In the genomic region with DNA sequence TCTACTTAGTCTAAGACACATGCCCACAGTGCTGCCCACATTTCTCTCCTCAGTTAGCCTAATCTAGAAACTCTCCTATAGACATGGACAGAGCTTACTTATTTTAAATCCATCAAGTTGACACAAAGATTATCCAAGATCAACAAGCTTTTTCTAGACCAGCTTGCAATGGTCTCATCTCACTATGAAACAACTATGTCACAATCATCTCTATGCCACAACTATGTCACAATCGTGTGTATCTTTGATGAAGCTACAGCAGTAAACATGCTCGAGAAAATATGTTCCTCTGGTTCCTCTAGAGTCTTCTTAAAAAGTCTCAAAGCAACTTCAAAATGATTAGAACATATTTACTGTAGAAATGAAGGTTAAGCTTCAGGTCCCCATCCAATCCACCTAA, we compare ENCODE assay signal across 21 mouse cellular contexts.
"Had no signal": no experiment of that assay in that cellular context is flagged by ENCODE, and none has a peak within 500 bp of the region (broad histone marks: within the 10 kb centered on the region; RNA-seq: fewer than 3 reads in every experiment).

No protein-coding gene starts in this region.

- DNase-seq: kidney, adult 2 months; kidney, postnatal 25 days; layer of hippocampus, adult 9-11 months; liver, postnatal 0 days; lung, postnatal 4 days; thymus, adult 2 months; thymus, postnatal 14 days; thymus, postnatal 4 days had no signal

- H3K27ac ChIP-seq: kidney, postnatal 0 days; layer of hippocampus, adult 2 months; limb, embryonic 10.5 days; limb, embryonic 13.5 days; liver, embryonic 14.5 days; lung, embryonic 15.5 days; midbrain, embryonic 12.5 days; neural tube, embryonic 12.5 days; neural tube, embryonic 15.5 days; stomach, postnatal 0 days had no signal

- ATAC-seq: intestine, postnatal 0 days; liver, postnatal 0 days; midbrain, embryonic 16.5 days had no signal

- H3K9me3 ChIP-seq: limb, embryonic 10.5 days; limb, embryonic 13.5 days; lung, embryonic 15.5 days; midbrain, embryonic 12.5 days; neural tube, embryonic 12.5 days; neural tube, embryonic 15.5 days had no signal

- H3K27me3 ChIP-seq: limb, embryonic 13.5 days; lung, embryonic 15.5 days; midbrain, embryonic 12.5 days; neural tube, embryonic 12.5 days; neural tube, embryonic 15.5 days had no signal

- H3K4me3 ChIP-seq: layer of hippocampus, adult 2 months; limb, embryonic 10.5 days; limb, embryonic 13.5 days; lung, embryonic 15.5 days; midbrain, embryonic 12.5 days; neural tube, embryonic 12.5 days; neural tube, embryonic 15.5 days had no signal

- H3K9ac ChIP-seq: limb, embryonic 13.5 days; liver, embryonic 14.5 days; liver, postnatal 0 days; lung, embryonic 15.5 days; midbrain, embryonic 12.5 days; neural tube, embryonic 12.5 days; neural tube, embryonic 15.5 days had no signal

- H3K4me2 ChIP-seq: limb, embryonic 13.5 days; liver, embryonic 11.5 days; lung, embryonic 15.5 days; midbrain, embryonic 12.5 days; neural tube, embryonic 12.5 days; neural tube, embryonic 15.5 days had no signal

- H3K4me1 ChIP-seq: limb, embryonic 10.5 days; limb, embryonic 13.5 days; neural tube, embryonic 12.5 days had no signal

- H3K36me3 ChIP-seq: limb, embryonic 10.5 days; limb, embryonic 13.5 days; lung, embryonic 15.5 days; midbrain, embryonic 12.5 days; neural tube, embryonic 12.5 days; neural tube, embryonic 15.5 days had no signal
